Mouse (Mus musculus): ENCODE results near the gene Babam2. TPM values are rescaled to one million over a fixed set of nuclear protein-coding genes. Genes with fewer than 3 reads are reported as not detected.

Babam2 gene
- polyA plus RNA-seq, 1 experiment = 7.0 TPM

DNA sequence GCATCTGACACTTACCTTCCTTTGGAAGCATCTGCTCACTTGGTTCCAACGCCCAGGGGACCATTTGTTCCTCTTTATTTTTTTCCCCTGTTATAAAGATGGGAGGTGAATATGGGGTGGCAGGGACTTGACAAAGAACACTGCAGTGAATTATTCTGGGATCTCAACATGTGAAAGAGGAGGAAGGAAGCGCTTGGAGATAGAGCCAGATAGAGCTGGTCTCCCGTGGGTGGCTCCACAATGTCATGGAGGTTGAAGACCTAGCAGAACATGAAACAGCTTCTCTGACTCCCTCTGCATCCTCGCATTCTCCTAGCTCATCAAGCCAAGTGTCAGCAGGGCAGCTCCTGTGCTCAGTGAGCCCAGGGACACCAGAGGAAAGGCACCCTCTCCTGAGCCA is 312.6 kb downstream of the Babam2 start:
- Histone ChIP-seq H3K4me1 (ENCODE audit: control insufficient read depth) (no peaks in the 10 kb centered on the region), H3K4me3 (replicated peaks) (no peak overlapping the region), H3K36me3 (ENCODE audit: control insufficient read depth) (no peaks in the 10 kb centered on the region; the same call in 1 of the 2 replicates), H3K9me3 (ENCODE audit: control insufficient read depth, low read length) (no peaks in the 10 kb centered on the region), H3K27me3 (ENCODE audit: control insufficient read depth) (no peaks in the 10 kb centered on the region)
- TF ChIP-seq TAL1 (IDR thresholded peaks at IDR 0.05; ENCODE audit: low read length) = no peak
- TF ChIP-seq GATA1 (IDR thresholded peaks at IDR 0.05; ENCODE audit: low read length) = no peak

DNA sequence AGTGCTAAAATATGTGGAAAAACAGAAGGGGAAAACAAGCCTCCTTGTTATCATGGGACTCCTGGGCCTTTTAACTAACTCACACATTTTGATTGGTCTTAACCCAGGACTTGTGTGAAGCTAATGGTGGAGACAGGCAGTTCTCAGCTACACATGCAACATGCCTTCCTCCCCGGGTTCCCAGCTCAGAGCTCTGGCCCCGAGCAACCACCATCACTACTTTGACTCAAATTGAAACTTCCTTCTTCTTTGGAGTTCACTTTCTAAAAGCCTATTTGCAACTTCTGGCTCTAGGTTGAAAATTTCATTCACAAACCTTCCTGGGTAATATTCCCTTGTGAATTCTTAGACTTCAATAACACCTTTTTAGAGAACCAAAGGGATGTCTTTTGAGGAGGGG is 315.6 kb downstream of the Babam2 start:
- H3K4me1 ChIP-seq (ENCODE audit: control insufficient read depth) = no peaks in the 10 kb centered on the region

DNA sequence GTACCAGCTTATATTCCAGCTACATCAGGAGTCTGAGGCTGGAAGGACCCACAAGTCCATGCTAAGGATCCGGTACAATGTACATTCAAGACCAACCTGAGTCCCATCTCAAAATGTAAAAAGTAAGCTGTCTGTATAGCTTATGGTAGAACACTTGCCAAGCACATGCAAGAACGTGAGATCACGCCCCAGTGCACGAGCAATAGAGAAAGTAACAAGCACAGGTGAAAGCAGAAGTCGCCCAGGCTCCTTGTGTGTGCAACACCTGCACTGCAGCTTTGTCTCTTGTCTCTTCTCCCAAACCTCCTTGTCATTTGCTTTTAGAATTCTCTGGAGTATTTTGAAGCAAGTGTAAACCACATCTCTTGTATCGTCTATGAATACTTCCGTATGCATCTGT is 317.3 kb downstream of the Babam2 start:
- Histone ChIP-seq H3K4me3 (replicated peaks) (no peak overlapping the region), H3K9me3 (ENCODE audit: control insufficient read depth, low read length) (no peaks in the 10 kb centered on the region), H3K27me3 (ENCODE audit: control insufficient read depth) (no peaks in the 10 kb centered on the region), H3K4me1 (ENCODE audit: control insufficient read depth) (no peaks in the 10 kb centered on the region), H3K36me3 (ENCODE audit: control insufficient read depth) (no peaks in the 10 kb centered on the region; the same call in 1 of the 2 replicates)
- no peak for TF ChIP-seq TAL1 (IDR thresholded peaks at IDR 0.05; ENCODE audit: low read length)
- no peak for TF ChIP-seq GATA1 (IDR thresholded peaks at IDR 0.05; ENCODE audit: low read length)

More for the DNA sequence above, 315.6 kb downstream of the Babam2 start:
- Histone ChIP-seq H3K9me3 (ENCODE audit: control insufficient read depth, low read length) (no peaks in the 10 kb centered on the region), H3K36me3 (ENCODE audit: control insufficient read depth) (no peaks in the 10 kb centered on the region; the same call in 1 of the 2 replicates), H3K27me3 (ENCODE audit: control insufficient read depth) (no peaks in the 10 kb centered on the region), H3K4me3 (replicated peaks) (no peak overlapping the region)
- TF ChIP-seq TAL1 (IDR thresholded peaks at IDR 0.05; ENCODE audit: low read length) (no peak), GATA1 (IDR thresholded peaks at IDR 0.05; ENCODE audit: low read length) (no peak)

DNA sequence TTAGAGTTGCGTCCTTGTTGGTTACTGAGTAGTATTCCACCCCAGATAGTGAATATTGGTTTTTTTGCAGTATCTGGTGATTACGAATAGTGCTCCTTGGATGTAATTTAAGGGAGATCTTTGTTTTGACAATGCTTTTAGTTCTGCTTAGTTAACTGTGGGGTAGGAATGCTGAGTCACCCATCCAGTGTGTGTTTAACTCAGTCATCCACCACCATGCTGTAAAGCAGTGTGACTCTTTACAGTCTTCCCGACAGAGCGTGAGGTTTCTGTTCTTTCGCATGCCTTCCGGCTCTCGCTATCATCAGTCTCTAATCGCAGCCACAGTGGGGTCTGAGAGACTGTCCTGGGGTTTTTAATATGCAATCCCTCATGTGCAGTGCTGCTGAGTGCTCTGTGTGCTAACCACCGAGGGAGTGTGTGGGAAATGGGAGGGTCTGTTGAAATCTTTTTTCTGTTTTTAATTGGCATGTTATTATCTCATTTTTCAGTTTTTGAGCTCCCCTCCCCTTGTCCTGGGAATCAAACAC is 318.5 kb downstream of the Babam2 start:
- no peaks in the 10 kb centered on the region for H3K4me1 ChIP-seq (ENCODE audit: control insufficient read depth)
- no peak overlapping the region for H3K4me3 ChIP-seq (replicated peaks)
- TF ChIP-seq GATA1 (IDR thresholded peaks at IDR 0.05; ENCODE audit: low read length) (no peak), TAL1 (IDR thresholded peaks at IDR 0.05; ENCODE audit: low read length) (no peak)
- no peaks in the 10 kb centered on the region for H3K27me3 ChIP-seq (ENCODE audit: control insufficient read depth)
- H3K9me3 ChIP-seq (ENCODE audit: control insufficient read depth, low read length) = no peaks in the 10 kb centered on the region
- no peaks in the 10 kb centered on the region; the same call in 1 of the 2 replicates for H3K36me3 ChIP-seq (ENCODE audit: control insufficient read depth)

DNA sequence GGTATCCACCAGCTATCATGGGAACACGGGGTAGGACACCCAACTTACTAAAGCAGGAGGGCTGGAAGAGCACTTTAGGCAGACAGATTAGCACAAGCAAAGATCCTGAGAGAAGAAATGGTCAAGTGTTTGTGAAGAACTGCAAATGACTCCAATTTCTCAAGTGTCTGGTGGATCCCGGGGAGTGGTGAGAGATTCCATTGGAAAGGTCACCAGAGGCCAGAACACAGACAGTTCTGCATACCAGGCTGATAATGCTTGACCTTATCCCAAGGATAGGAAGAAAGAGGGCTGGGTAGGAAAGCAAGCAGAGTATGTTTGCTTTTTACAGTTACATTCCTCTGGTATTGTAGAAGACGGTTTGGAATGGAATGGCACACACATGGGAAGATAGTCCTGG is 320.2 kb downstream of the Babam2 start:
- Histone ChIP-seq H3K36me3 (ENCODE audit: control insufficient read depth) (no peaks in the 10 kb centered on the region; the same call in 1 of the 2 replicates), H3K4me3 (replicated peaks) (no peak overlapping the region), H3K27me3 (ENCODE audit: control insufficient read depth) (no peaks in the 10 kb centered on the region), H3K4me1 (ENCODE audit: control insufficient read depth) (no peaks in the 10 kb centered on the region), H3K9me3 (ENCODE audit: control insufficient read depth, low read length) (no peaks in the 10 kb centered on the region)
- TF ChIP-seq GATA1 (IDR thresholded peaks at IDR 0.05; ENCODE audit: low read length) (no peak), TAL1 (IDR thresholded peaks at IDR 0.05; ENCODE audit: low read length) (no peak)

DNA sequence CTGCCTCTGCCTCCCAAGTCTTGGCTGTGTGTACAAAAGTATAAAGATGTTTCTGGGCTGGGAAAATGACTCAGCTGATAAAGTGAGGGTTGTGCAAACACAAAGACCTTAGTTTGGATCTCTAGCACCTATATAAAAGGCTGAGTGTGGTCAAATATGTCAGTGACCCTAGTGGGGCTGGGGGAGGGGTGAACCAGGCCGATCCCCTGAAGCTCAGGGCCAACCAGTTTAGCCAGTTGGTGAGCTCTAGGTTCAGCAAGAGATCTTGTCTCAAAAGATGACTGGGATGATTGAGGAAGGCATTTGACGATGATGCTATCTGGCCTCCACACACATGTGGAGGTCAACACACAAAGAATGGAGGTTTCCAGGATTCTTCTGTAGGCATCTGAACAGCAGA is 320.8 kb downstream of the Babam2 start:
- Histone ChIP-seq H3K4me3 (replicated peaks) (no peak overlapping the region), H3K27me3 (ENCODE audit: control insufficient read depth) (no peaks in the 10 kb centered on the region), H3K9me3 (ENCODE audit: control insufficient read depth, low read length) (no peaks in the 10 kb centered on the region), H3K4me1 (ENCODE audit: control insufficient read depth) (no peaks in the 10 kb centered on the region), H3K36me3 (ENCODE audit: control insufficient read depth) (no peaks in the 10 kb centered on the region; the same call in 1 of the 2 replicates)
- TF ChIP-seq GATA1 (IDR thresholded peaks at IDR 0.05; ENCODE audit: low read length) (no peak), TAL1 (IDR thresholded peaks at IDR 0.05; ENCODE audit: low read length) (no peak)

DNA sequence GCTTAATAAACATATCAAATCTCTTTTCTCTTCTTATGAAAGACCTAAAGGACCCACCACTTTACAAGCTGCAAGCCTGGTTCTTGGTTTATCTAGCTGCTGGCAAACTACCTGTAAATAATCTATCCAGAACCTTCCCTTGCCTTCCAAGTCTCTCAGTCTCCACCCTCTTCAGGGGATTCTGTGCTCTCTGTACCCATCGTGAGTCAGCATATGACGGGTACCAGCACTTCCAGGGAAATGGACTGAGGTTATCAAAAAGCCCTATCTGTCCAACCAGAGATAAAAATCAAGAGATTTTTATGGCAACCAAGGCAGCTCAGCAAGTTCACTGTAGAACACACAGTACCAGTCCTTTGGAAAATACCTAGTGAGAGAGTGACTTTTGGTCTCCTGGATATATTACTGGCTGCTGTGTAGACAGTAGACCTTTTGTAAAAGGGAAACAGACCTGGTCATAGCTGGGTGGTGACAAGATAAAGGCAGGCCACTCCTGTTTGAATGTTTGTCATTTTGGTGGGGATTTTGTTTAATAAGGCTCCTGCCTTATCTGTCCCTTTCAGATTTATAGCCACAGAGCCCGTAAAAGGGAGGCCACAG is 332.4 kb downstream of the Babam2 start:
- H3K27me3 ChIP-seq (ENCODE audit: control insufficient read depth) = no peaks in the 10 kb centered on the region
- H3K4me3 ChIP-seq (replicated peaks) = no peak overlapping the region
- TF ChIP-seq TAL1 (IDR thresholded peaks at IDR 0.05; ENCODE audit: low read length) (no peak), GATA1 (IDR thresholded peaks at IDR 0.05; ENCODE audit: low read length) (no peak)
- H3K36me3 ChIP-seq (ENCODE audit: control insufficient read depth) = no peaks in the 10 kb centered on the region
- no peaks in the 10 kb centered on the region for H3K9me3 ChIP-seq (ENCODE audit: control insufficient read depth, low read length)
- peaks cover 7% of the 10 kb centered on the region for H3K4me1 ChIP-seq (ENCODE audit: control insufficient read depth)

DNA sequence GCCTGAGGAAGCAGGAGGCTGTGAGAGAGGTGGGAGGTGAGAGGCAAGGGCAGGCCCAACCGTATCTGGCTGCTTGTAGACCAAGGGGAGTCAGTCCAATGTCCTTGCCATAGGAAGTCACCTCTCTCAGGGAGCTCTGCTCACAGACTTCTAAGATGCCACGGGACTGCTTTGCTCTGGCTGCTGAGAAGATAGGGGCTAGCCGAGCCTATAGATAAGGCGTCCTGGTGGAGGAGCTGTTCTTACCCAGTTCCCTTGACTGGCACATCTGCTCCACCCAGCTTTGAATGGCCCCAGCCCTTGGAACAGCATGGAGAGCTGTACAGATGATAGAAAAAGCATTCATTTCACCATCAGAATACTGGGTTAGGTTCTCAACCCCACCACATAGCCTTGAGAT is 335.7 kb downstream of the Babam2 start:
- H3K9me3 ChIP-seq (ENCODE audit: control insufficient read depth, low read length) = no peaks in the 10 kb centered on the region
- H3K36me3 ChIP-seq (ENCODE audit: control insufficient read depth) = no peaks in the 10 kb centered on the region
- no peak overlapping the region for H3K4me3 ChIP-seq (replicated peaks)
- no peaks in the 10 kb centered on the region for H3K27me3 ChIP-seq (ENCODE audit: control insufficient read depth)
- peaks cover 7% of the 10 kb centered on the region for H3K4me1 ChIP-seq (ENCODE audit: control insufficient read depth)
- TF ChIP-seq GATA1 (IDR thresholded peaks at IDR 0.05; ENCODE audit: low read length) (no peak), TAL1 (IDR thresholded peaks at IDR 0.05; ENCODE audit: low read length) (no peak)

DNA sequence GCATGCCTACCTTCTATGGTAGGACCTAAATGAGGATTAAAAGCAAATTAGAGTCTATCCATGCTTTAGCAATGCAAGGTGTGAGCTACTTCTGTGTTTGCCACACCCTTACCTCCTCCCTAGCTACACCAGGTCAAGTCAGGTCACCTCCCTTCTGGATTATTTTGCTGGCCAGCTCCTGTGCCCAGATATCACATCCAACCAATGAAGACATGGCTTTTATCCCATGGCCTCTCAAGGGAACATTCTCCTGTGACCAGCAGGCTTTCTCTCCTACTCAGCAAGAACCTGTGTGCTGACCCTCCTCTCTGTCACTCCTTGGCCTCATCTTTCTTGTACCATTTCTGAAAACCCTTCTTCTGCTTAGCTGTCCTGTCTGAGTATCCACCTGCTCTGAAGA is 336.1 kb downstream of the Babam2 start:
- Histone ChIP-seq H3K9me3 (ENCODE audit: control insufficient read depth, low read length) (no peaks in the 10 kb centered on the region), H3K36me3 (ENCODE audit: control insufficient read depth) (no peaks in the 10 kb centered on the region), H3K4me1 (ENCODE audit: control insufficient read depth) (peaks cover 7% of the 10 kb centered on the region), H3K27me3 (ENCODE audit: control insufficient read depth) (no peaks in the 10 kb centered on the region), H3K4me3 (replicated peaks) (no peak overlapping the region)
- TF ChIP-seq GATA1 (IDR thresholded peaks at IDR 0.05; ENCODE audit: low read length) (no peak), TAL1 (IDR thresholded peaks at IDR 0.05; ENCODE audit: low read length) (no peak)

All from erythroblast, embryonic 14.5 days (primary cell).